Mouse (Mus musculus) brain, adult 2 months (tissue): ENCODE measurements around the gene R3hdm2.

Source experiments
- DNase-seq: peaks from one replicate; pipeline ENCODE4 v3.0.0; 2011; ENCODE audit warnings: low read depth, low spot score

R3hdm2 gene

GRCm38 (mm10) chr10:127491128-127491512 is 111.0 kb downstream of the R3hdm2 start:
- peak; percentile 75 for DNase-seq

DNA sequence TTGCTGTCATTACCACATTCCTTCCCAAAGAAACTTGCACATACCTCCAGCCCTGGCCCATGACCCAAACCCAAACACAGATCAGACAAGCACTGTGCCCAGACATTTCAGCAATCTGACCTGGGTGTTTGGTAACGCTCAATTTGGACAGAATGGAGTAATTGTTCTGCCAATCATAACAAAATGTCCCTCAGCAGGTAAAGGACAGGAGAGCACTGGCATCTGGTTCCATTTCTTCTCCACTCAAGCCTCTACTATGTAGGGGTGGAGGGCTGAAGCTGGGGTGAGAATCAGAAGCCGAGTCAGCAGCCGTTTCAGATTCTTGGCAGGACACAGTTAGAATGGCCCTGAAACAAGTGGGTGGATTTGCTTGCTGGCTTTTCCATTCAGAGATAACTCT is 112.0 kb downstream of the R3hdm2 start:
- DNase-seq, result no peak

DNA sequence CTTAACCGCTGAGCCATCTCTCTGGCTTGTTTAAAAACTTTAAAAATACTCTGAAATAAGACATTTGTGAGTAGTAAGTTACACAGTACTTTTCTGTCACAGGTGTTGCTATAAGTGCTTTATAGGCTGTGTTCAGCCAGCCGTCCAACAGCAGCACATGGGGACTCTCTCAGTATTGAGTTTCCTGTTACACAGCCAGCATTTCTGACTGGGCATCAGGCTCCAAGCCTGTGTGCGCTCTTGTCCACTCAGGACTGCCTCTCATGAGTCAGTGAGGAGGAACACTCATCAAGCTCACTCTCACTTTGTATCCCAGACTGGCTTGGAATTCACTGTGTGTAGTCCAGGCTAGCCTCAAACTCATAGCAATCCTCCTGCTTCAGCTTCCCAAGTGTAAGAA is 116.0 kb downstream of the R3hdm2 start:
- DNase-seq, result no peak

GRCm38 (mm10) chr10:127499516-127499915 is 119.4 kb downstream of the R3hdm2 start:
- DNase-seq, result peak; percentile 56

GRCm38 (mm10) chr10:127500042-127500441 is 119.9 kb downstream of the R3hdm2 start:
- DNase-seq, result peak; percentile 56

DNA sequence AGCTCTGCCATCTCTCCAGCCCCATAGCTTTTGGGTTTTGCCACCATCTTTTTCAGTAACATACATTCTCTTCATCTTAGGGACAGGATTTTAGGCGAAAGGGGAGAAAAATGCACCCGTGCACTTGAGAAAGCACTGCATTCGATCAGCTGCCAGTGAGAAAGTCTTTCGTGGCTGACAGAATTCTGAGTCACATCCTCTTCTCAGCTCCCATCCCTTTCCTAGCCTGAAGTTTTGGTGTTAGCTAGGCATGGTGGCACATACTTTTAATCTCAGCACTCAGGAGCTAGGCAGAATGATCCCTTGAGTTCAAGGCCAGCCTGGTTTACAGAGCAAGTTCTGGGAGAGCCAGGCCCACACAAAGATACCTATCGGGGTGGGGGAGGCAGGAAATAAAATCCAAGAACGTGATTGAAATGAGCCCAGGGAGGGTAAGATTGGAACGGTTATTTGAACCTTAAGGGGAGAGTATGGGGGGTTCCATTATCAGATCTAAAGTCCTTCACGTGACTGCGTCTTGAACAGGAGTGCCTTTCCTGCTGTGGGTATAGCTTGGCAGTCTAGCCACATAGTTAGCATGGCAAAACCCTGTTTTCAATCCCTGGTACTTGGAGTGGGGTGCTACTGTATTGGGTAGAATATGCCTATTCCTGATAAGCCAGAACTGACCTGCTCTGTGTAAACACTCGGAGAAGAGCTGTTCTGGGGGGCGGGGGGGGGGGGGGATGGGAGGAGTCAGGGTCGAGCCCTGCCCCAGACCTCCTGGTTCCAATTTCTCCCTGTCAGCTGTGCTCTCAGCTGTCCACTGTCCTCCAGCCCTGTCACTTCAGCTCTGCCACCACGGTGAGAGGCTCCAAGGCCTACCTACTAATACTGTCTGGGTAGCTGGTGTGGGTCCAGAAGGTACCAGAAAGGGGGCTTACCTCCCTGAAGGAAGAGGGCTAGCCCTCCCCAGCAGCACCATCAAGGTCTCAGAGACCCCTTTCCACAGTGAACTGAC is 121.1 kb downstream of the R3hdm2 start, which contains the start of gene Stac3:
Gene Stac3 (plus strand): TSS at position 793 of the 1,000 bp plus-strand sequence.
- no peak for DNase-seq

DNA sequence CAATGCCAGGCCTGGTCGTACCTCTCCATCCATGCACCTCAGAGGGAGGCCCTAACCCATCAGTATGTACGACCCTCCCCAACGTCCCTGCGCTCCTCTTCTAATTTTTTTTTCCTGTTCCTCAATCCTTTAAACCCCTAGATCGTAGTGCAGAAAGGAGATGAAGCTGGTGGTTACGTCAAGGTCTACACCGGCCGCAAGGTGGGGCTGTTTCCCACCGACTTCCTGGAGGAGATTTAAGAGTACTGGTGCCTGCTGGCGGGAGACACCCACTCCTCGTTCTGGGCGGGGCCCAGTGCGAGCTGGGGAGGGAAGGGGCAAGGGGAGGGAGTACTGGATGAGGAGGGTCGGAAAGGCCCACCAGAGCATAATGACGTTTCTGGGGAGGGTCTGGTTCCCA is 128.1 kb downstream of the R3hdm2 start:
- DNase-seq, result peak; percentile 86

- DNase-seq, result peak; percentile 95
Observed at GRCm38 (mm10) chr10:127509051-127509836, 129.1 kb downstream of the R3hdm2 start.

DNA sequence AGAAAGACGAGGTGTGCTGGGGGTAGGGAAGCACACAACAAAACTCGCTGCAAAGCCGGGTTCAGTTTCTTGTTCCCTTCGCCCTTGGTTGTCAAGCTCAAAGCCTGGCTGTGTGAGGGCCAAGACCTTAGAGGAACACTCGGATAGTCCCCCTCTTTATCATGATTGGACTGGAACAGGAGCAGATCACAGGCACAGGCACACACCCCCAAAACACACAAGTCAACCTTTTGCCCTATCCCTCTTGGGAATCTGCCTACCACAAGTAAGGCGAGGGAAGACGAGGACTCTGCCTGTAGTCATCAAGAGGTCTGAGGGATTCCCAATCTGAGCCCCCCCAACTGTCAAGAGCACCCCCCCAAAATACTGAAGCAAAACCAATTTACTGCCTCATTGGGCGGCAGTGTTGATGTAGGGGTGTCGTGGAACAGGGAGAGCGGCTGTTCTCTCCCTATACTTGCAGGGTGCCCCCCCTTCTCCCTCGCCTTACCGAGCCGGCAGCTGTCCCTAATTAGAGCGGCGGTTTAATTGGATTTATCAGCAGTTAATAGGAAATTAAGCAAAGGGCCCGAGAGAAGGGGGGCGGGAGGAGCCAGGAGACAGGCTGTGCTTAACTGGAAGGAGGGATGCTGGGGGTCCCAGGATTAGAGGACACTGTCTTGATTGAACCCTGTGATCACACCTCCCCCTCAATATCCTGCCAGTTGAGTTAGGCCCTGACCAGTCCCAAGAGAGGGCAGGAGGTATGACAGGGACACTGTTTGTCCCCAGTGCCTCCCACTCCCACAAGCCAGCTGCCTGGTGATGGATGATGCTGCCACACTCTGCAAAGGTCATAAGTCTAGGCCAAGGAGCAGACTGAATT is 129.9 kb downstream of the R3hdm2 start:
- peak; percentile 67 for DNase-seq

DNA sequence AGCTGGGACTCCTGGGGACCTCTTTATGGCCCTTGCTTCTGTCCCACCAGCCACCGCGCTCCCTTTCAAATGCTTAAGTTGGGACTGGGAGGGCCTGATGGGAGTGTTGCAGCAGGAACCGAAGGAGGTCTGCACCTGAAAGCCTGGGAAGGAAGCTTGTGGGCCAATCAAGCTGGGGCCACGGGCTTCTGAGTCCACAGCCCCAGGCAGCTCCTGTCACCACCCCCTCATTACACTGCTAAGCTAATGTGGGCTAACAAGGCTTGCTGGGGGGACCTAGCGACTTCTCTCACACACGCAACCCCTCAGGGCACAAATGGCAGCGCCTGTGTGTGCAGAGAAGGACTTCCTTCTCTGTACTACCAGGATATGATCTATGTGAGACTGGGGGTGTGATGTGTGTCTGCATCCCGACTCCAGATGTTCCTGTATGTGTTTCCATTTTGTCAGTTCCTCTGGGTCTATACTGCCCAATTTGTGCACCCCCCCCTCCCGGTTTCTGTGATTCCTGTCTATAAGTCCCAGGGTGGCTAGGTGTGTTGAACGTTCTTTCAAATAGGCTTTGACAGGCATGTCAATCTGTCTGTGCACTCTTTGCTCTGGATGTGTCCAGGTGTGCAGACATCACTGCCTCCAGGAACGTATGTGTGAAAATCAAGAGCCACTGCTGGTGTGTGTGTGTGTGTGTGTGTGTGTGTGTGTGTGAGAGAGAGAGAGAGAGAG is 130.9 kb downstream of the R3hdm2 start:
- DNase-seq, result peak; percentile 36

- DNase-seq, result peak; percentile 99
Observed at GRCm38 (mm10) chr10:127511634-127512306, 131.6 kb downstream of the R3hdm2 start.

DNA sequence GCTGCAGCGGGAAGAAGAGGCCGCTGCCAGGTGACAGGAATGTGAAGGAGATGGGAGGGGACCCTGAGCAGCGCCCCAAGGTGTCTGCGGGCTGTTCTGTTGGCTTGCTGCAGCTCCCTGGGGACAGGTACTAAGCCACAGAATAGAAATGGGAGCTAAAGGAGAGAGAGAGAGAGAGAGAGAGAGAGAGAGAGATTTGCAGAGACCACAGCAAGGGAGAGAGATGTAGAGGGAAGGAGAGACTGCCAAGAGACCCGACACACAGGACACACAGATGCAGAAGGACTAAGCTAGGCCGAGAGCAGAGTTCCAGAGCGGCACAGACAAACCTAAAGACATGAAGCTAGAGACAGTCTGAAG is 132.2 kb downstream of the R3hdm2 start:
- DNase-seq, result peak; percentile 37

DNA sequence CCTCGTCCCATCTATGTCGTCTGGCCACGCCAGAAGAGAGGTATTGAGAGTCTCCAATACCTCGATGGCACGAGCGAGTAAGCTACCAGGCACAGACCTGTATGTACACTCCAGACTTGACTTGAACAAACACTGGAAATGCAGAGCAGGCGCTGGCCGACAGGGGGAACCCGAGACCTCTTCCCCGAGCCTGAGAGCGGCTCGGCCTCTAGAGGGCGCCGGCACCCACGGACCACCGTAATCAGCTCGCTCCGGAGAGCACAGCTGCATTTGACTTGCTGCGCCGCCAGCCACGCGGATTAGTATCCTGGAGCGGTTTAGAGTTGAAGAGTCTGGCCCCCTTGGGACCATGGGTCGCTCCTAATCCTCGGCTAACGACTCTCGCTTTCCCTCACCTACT is 132.7 kb downstream of the R3hdm2 start:
- peak; percentile 95 for DNase-seq

DNA sequence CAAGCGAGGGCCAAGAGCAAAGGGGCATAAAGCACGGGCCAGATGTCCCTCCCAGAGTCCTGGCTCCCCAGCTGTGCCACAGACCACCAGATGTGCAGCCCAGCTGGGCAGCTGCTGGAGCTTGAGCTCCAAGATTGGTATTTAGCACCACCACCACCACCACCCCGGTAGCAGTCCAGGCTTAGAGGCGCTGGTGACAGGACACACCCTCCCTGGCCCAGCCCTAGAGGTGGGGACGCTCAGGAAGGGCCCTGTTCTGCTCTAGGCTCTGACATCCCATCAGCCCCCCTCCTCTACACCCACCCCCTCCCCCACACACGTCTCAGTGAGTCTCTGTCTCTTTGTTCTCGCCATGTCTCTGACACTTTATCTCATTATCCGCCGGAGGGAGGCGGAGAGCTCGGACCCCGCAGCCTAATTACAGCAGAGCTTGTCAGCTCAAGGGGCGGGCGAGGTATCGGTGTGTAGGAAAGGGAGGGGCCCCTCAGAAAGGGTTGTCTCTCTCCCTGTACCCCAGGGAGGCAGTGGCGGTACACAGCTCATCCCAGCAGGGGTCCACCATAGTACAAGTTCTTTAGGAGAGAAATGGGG is 133.5 kb downstream of the R3hdm2 start:
- peak; percentile 53 for DNase-seq

- no peak for DNase-seq
Observed at GRCm38 (mm10) chr10:127514111-127514698, 134.1 kb downstream of the R3hdm2 start.

DNA sequence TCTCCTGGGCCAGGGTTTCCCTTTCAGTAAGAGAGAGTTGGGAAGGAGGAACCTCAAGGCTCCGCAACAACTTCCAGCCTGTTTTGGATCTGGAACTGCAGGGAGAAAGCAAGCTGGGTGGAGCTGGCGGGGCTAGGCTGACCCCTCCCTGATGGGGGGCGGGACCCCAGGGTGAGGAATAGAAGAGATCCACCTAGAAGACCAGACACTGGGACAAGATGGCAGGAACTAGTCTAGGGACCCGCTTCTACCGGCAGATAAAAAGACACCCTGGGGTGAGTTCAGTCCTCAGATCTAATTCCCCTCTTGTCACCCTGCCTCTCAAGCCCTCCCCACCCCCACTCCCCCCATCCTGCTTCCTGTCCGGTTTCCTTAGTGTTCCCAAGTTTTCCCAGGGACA is 134.6 kb downstream of the R3hdm2 start, which contains the start of gene Ndufa4l2:
Gene Ndufa4l2 (plus strand): TSS at position 204 of the 400 bp plus-strand sequence.
- DNase-seq, result no peak

- no peak for DNase-seq
Observed at GRCm38 (mm10) chr10:127515271-127515982, 135.3 kb downstream of the R3hdm2 start.

DNA sequence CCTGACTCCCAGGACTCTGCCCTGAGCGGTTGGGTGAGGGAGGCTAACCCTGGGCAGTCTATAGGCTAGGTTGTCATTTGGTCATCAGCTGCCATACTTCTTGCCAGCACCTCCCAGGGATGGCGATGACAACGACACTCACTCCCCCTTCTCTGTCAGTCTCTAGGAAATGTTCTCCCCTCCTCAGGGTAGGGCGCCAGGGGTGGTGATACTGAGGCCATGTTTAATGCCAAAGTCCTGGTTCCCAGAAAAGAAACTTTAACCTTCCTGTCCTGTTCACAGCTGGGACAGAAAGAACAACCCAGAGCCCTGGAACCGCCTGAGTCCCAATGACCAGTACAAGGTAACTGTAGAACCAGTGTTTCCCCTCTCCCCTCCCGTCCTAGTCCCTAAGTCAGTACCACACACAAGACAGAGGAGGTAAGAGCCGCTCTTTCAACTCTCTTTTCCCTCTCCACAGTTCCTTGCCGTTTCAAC is 135.9 kb downstream of the R3hdm2 start:
- no peak for DNase-seq
